Mouse (Mus musculus): Measurements from ENCODE around the gene Il9. TPM values are rescaled to one million over a fixed set of nuclear protein-coding genes. Genes with fewer than 3 reads are reported as not detected.

Il9 gene
- total RNA-seq, 2 experiments from 2014 or later, result not detected

DNA sequence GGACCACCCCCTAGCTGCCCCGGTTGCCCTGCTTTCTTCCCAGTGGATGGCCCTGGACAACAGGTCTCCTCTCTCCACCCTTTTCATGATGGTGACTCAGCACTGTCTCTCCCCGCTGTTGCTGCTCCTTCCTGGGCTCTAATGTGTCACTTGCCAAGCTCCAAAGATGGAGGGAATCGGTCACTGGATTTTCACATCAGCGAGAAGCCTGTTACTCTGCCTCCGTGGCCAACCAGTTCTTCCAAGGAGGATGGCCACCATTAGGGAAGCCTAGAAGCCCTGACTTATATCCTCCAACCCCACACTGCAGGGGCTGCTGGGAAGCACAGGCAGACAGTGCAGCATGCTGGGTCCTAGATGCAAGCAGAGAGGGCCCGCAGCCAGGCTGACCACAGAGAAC lies 10.8 kb downstream of the Il9 start:
- DNase-seq, result no peak

DNA sequence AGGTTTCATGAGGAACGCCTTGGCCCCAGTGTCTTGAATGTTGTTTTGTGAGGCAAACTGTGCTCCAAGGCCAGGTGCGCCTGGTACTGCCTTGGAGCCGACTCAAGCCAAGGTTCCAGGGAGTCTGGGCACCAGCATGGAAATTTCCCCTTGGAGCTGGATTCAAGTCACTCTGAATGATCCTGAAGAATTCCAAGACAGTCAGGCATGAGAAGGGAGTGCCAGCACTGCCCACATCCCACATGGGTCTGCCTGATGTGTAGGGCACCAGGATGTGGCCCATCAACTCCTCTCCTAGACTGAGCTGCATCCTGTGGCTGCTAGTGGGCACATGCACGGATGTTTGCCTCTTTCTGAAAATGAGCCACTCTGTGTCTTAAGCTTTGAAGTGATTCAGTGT lies 13.5 kb downstream of the Il9 start:
- no peak for DNase-seq

DNA sequence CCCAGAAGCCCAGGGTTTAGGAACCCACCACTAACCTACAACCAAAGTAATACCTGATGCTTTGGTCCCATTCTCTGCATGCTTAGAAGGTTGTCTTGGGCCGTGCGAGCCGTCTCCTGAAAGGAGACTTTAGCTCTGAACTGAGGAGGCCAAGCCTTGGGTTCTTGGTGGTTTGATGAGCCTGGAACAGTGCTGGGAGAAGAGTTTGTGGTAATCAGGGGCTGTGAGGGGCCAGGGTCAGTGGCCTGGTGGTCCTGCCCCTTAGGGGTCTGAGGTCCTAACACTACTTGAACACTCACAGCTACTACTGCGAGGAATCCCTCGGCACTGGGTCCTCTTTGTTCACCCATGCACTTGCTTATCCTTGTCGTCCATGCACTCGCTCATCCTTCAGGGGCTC lies 14.3 kb downstream of the Il9 start:
- DNase-seq, result no peak

DNA sequence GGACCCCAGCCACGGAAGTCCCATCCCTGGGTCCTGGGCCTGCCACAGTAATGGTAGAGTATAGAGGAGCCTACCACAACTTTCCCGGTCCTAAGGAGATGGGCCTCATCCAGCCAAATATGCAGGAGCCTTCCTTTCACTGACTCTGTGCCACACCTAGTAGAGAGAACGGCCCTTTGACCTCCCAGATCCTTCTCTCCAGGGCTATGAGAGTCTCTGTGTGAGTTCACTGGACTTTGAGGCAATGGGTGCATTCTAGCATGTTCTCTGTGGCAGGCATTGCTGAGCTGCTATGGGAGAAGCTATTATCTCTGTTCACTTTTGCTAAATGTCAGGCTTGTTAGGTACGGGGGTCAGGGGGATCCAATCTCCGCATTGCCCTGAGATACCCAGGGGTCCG lies 18.3 kb downstream of the Il9 start:
- DNase-seq, result no peak

DNA sequence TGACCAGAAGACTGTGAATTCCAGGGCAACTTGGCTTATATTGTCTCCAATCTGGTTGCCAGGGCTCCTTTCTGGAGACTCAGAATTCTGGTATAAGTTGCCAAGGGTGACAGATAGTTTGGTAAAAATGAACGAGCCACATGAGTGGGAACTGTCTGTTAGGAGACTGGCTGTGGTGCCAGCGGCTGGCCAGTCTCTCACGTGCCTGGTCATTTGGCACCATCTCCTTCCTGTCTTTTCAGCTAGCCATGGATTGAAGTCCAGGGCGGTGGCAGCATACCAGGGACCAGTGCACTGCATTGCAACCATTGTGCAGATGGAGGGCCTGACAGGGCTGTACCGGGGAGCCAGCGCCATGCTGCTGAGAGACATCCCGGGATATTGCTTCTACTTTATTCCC lies 18.8 kb downstream of the Il9 start:
- DNase-seq, result no peak

DNA sequence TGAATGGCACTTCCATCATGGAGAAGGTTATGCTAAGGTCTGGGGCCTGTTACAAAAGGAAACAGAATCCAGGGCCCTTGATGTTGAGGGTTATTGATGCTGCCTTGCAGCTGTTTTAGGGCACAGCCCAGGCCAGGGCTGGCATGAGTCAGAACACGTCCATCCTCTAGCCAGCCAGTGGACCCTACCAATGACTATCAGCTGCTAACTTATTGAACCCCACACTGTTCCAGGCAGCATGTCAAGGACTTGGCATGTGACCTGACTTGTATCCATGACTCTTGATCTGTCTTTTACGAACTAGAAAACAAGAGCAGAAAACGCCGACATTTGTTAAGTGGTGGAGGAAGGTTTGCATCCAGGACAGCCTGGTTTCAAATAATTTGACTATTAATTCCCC lies 19.3 kb downstream of the Il9 start:
- DNase-seq, result no peak

DNA sequence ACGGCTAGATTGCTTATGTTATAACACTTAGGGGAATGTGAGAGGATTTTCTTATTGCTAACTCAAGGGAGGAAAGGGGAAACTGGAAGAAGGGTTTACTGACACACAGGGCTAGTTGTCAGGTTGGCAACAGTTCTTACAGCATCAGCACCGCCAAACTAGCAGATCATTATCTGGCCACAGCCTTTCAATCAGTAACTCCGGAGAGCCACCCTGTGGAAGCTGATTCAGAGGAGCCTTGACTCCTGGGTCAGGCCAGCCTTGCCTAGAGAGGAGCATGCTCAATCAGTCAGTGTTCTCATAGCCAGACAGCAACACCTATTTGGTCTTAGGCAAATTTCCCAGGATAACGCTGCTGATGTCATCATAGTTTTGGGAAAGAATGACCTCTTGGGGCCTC lies 20.6 kb downstream of the Il9 start:
- no peak for DNase-seq

DNA sequence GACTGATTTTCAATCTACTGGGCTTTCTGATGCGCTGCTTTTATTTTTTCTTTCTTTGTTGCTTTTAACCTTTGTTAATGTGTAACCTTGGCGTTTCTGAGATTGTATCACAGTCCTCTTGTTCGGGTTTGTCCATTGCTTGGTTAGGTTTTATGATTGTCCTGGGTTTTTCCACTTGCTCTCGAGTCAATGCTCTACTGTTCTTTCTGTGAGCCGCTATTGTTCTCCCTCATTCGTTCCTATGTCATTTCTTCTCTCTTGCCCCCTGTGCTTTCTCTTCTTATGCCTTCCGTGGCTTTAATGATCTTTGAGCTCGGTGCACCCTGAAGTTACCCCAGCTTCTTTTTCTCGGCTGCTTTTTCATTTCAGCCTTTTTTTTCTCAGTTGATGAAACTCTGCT lies 24.0 kb downstream of the Il9 start:
- DNase-seq, result no peak

DNA sequence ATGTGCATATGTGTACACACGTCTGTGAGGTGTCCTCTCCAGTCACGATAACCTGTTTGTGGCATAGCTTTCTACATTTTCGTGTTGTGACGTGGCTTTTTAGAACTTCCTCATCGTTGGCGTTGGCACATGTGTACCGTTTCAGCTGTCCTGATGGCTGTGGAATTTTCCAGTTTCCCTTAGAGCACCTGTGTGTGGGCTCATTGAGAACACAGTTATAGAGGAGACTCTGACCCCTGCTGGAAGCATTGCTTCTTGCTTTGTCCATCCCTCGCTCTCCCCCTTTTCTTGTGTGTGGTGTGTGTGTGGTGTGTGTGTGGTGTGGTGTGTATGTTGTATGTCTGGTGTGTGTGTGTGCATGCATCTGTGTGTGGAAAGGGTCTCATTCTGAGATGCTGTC lies 32.0 kb downstream of the Il9 start:
- no peak for DNase-seq

DNA sequence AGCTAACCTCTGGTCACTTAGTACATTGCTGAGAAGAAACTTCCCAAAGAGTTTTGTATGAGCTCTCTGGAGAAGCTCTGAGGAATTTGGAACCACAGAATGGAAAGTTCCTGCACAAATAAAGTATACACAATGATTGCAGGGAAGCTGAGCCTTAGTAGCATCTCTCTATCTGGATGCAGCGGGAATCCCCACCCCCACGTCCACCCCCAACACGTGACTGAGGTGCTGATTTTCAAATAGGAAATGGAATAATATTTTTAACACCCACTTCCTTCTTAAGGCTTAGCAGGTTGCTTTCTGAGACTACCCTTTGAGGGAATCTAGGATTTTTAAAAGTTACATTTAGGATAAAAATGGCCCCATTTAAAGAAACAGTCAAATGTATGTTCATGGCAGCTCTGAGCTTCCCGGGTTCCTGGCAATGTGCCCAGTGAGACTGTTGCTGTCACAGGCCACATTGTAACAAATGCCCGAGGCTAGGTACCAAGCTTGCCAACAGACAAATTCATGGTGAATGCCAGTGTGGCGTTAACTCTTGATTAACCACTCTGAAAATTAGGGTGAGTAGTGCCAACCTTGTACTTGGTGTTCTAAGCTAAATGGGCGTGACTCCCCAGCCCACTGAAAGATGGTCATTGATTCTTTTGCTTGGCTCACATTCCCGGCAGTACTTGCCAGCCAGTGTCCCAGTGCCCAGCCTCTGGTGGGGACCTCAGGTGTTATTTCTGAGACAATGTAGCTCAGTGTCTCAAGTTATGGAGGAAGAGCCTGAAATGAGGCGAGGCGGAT lies 32.6 kb downstream of the Il9 start:
- no peak for DNase-seq

DNA sequence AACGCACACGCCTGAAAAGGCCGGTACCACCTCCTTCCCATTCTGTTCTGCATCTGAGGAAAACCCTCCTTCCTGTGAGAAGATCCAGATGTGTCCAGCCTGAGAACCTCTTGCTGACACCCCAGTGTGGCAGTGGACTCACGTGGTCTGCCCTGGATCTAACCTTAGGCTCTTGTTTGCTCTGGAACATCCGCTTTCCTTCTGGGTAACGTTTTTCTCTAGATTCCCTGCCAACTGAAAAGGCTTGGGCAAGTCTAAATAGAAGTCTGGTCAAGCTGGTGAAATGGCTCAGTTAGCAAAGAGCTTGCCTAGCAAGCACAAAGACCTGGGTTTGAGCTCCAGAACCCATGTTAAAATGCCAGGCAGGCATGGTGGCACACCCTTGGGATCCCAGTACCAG lies 37.0 kb downstream of the Il9 start:
- no peak for DNase-seq

DNA sequence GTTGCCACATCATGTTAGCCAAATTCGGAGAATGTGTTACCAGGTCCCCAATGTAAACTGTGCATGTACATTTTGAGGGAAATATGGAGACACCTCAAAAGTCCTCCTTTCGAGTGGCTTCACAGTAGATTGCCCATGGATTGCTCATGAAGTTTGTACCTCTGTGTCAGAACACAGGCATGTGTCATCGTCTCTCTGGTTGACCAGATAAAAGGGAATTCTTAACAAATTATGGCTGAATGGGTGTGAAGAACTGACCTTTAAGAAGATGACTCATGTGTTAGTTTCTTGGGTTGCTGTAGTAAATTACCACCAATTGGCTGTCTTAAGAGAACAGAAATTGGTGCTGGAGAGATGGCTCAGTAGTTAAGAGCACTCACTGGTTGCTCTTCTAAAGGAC lies 37.9 kb downstream of the Il9 start:
- DNase-seq, result no peak

DNA sequence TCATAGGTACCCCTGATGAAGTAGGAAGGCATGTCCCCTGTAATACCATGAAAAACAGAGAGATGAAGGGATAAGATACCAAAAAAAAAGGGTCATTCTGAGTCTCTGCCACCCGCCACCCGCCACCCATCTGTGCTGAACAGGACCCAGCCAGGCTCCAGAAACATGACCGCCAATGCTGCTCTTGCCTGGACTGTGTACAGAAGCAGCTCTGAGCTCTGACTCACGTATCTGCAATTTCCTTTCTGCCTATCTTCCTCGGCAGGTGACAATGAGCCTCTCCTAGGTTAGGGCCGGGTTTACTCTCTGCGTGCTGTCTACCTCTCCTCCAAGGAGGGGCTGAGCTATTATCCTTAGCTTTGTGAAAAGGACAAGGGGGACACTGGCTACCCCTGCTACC lies 38.6 kb downstream of the Il9 start:
- no peak for DNase-seq

DNA sequence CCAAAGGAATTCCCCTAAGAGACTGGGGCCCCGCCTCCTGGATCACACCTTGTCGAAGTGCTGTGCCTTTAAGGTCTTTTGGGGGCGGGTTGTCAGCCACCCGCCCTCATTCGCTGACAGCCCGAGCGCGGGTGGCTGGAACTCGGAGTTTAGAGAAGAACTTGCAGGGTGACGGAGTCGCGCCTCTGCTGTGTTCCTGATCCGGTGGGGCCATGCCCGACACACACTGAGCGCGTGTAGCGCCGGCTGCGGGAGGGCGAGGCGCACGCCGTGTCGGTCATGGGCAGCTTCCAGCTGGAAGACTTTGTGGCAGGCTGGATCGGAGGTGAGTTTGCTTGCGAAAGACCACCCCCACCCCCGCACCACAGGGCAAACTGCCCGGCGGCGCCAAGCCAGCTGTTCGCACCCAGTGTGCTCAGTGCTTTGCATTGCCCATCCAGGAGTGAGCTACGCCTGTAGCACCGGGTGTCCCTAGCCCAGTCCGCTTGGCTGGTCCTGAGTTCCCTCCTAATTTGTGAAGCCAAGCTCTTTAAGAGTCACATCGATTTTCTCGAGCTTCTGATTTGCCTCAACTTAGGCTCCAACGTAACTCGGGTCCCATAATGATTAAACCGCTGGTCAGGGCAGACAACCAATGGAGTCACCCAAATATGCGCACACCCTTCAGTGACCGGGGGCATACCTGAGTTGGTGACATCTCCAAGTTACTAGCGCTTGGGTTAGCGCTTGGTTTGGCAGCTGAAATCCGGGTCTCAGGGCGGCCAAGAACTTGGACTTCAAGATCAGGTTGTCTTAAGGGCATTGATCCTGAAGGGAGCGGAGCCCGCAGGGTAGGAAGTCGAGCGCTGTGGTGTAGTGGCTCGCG lies 43.6 kb downstream of the Il9 start, which contains the start of gene Slc25a48:
Slc25a48 (plus strand) TSS at position 145 of the 865 bp plus-strand sequence.
- DNase-seq, result peak; percentile 33

DNA sequence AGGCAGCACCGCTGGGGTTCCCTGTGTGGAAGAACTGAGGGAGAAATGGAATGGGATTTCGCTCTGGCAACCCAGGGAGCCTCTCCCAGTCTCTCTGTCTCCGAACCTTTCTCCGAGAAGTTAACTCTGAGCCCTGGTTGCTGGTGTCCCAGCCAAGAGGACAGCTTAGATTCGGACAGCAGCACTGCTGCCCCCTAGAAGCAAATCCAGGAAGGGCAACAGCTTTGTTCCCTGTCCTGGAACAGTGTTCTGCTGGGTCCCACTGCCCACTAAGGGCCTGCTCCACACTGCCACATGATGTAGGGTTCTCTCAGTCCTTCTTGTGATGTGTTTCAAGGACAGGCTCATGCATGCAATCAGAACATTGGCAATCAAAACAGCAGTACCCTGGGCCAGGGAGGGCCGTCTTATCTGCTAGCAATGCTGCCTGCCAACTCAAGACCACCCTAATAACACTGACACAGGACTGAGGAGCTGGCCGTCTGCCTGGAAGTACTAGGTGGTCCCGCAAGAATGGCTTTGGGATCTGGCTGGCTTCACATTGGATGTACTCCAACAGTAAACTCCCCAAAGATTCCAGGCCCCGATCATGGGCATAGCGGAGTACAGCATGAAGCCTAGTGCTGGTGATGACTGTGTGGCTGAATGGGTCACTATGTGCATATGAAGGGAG lies 46.3 kb downstream of the Il9 start:
- DNase-seq, result no peak

DNA sequence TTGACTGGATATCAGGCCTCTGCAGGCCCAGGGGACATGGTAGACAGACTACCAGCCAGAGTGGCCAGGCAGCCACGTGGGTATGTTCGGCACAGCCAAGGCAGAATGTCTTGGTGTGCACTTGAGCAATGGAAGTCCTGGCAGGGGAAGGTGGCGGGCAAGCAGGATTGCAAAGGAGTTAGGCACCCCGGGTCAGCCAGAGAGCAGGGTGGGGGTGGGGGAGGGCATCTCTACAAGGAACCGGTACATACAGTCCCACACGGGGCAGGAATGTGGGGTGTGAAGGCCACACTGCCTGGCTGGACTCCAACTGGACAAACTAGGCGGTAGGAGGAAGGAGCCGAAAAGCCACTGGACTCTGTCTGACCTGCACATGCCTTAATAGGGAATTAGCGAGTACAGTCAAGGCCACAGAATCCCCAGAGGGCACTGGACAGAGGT lies 47.7 kb downstream of the Il9 start:
- no peak for DNase-seq

DNA sequence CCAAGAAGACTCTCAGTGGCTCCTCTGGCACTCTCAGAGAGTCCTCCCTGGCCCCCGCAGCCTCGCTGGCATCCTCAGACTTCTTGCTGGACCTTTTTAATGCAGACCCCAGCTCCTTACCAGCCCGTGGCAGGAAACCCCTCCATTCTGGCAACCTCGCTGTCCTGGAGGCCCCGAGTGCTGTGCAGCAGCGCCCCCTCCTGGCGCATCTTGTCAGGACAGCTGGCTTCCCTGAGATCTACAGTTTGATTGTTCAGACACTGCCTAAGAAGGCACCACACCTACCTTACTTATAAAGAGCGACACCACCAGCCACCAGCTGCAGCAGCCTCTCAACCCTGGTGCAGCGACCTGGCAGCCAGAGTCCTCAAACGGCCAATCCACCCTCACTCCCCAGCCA lies 48.6 kb downstream of the Il9 start:
- peak; percentile 73 for DNase-seq

DNA sequence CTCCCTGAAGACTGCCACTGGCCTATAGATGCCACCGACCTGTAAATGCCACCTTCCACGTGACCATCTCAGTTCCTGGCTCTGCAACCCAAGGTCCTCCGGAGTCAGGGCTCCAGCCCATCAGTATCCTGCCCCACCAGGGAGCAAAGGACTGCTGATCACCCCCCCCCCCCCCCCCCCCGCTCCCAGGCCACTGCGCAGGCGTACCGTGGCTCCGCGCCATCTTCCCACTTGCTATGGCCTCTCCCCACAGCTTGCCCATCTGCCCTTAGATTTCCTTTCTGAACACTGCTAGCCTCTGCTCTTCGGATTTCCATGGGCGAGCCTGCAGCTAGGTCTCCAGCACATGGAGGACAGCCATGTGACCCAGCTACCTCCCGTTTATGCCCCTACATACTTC lies 49.5 kb downstream of the Il9 start:
- no peak for DNase-seq

Other genes with a start within 250 kb of the Il9 start
- not detected for gene Neurog1, start 230.1 kb downstream of the Il9 start, total RNA-seq (2021)
- 10 to 100 TPM; 15.8 to 20.0 TPM for gene Cxcl14, start 185.7 kb downstream of the Il9 start, total RNA-seq (2021)
- gene Gm3045, start 55.7 kb downstream of the Il9 start, total RNA-seq (2021), result not detected
- gene Slc25a48, start 43.9 kb downstream of the Il9 start, total RNA-seq (2021), result under 1 TPM in 1 of 2 experiments, not detected in 1; 0.12 TPM
- under 1 TPM; 0.47 to 0.49 TPM for gene Fbxl21, start 40.2 kb upstream of the Il9 start, total RNA-seq (2021)
- gene Lect2, start 66.3 kb upstream of the Il9 start, total RNA-seq (2021), result not detected
- gene Tgfbi, start 127.3 kb upstream of the Il9 start, total RNA-seq (2021), result 10 to 100 TPM; 61.2 to 76.3 TPM
- 10 to 100 TPM; 31.7 to 38.2 TPM for gene Smad5, start 220.8 kb upstream of the Il9 start, total RNA-seq (2021)